Mouse (Mus musculus) macrophage (primary cell): ENCODE results near the gene Kbtbd4. TPM values are rescaled to one million over a fixed set of nuclear protein-coding genes. Genes with fewer than 3 reads are reported as not detected.
A peak's percentile ranks its signal among the peaks of the same experiment; 100 is the strongest.
"Not testable (repeated sequence)": the region's sequence is repeated elsewhere in the genome, so short reads cannot be mapped to it uniquely, and the experiment has no call there.

Experiments
- H3K27ac ChIP-seq: fragments of 350-480 bp; formaldehyde crosslinking; 2 replicates; pipeline ENCODE4 v1.9.0; 2021
- H3K36me3 ChIP-seq: fragments of 350-480 bp; formaldehyde crosslinking; 2 replicates; pipeline ENCODE4 v1.9.0; 2021; ENCODE audit errors: inconsistent target
- H3K4me3 ChIP-seq: fragments of 350-480 bp; formaldehyde crosslinking; 2 replicates; pipeline ENCODE4 v1.9.0; 2021; ENCODE audit errors: inconsistent target
- H3K79me2 ChIP-seq: fragments of 350-480 bp; formaldehyde crosslinking; 2 replicates; pipeline ENCODE4 v1.9.0; 2021; ENCODE audit errors: inconsistent target
- WGBS: methylation state at CpG from one replicate; pipeline ENCODE4 v1.1.7; 2026; ENCODE audit warnings: inconsistent platforms; ENCODE audit not compliant: missing documents; 5-methylcytosine and 5-hydroxymethylcytosine counted together
- polyA plus RNA-seq: library from polyadenylated mRNA; stranded (reverse); fragments of 250-400 nt; gene quantifications from 3 replicates; pipeline ENCODE4 v1.2.4, GENCODE M21; 2018; ENCODE audit warnings: inconsistent platforms

Gene Kbtbd4
- polyA plus RNA-seq, 1 experiment from 2014 or later: 11.7 TPM

DNA sequence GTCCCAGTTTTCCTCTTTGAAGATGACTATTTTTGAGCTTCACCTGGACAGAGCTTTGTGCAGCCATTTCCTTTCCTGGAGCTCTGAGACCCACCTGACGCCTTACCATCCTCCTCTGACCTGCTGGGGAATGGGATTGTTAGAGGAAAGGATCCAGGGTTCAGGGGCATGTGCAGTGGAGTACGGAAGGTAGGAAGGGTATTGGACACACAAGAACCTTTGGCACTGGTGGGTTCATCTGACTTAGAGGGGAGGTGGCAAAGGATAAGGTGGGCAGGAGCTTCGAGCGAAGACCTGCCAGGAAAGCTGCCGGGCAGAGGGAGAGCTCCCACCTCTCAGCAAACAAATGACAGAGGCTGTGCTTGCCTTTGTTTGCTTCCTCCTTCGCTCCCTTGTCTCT is 18.1 kb upstream of the Kbtbd4 start:
- Histone ChIP-seq H3K27ac (no peak overlapping the region), H3K4me3 (no peak overlapping the region), H3K79me2 (no peaks in the 10 kb centered on the region), H3K36me3 (no peaks in the 10 kb centered on the region)
- WGBS: 54% methylated on average over 6 of the region's 6 CpGs

DNA sequence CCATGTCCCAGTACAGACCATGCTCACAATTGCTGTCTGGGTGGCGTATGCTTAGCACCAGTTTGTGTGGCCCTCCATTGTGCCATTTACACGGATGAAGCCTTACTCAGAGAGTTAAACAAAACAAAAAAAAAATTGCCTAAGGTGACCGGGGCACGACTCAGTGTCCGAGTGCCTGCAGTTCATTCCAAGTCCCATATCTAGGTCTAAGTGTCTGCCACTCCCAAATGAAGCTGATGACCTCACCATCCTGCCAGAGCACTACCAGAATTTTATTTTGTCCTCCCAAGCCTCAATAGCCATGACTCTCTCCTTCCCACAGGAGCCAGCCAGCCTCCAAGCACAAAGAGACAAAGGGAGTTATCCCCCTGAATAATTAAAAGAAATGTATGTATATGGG is 16.9 kb upstream of the Kbtbd4 start:
- WGBS: 71% methylated on average over 5 of the region's 5 CpGs
- Histone ChIP-seq H3K27ac (no peak overlapping the region), H3K36me3 (no peaks in the 10 kb centered on the region), H3K79me2 (no peaks in the 10 kb centered on the region), H3K4me3 (no peak overlapping the region)

DNA sequence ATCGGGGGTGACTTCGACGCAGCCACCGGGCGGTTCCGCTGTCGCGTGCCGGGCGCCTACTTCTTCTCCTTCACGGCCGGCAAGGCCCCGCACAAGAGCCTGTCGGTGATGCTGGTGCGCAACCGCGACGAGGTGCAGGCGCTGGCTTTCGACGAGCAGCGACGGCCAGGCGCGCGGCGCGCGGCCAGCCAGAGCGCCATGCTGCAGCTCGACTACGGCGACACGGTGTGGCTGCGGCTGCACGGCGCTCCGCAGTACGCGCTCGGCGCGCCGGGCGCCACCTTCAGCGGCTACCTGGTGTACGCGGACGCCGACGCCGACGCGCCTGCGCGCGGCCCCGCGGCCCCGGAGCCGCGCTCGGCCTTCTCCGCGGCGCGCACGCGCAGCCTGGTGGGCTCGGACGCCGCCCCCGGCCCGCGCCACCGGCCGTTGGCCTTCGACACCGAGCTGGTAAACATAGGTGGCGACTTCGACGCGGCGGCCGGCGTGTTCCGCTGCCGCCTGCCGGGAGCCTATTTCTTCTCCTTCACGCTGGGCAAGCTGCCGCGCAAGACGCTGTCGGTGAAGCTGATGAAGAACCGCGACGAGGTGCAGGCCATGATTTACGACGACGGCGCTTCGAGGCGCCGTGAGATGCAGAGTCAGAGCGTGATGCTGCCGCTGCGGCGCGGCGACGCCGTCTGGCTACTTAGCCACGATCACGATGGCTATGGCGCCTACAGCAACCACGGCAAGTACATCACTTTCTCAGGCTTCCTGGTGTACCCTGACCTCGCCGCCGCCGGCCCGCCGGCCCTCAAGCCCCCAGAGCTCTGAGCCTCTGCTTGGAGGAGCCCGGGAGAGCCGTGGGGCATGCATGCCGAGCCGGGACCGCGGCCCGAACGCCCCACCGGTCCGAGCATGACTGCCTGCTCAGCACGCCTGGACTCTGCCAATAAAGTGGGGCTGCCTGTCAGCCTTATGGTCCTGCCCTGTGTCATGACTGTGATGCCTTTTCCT is 14.7 kb upstream of the Kbtbd4 start:
- Histone ChIP-seq H3K27ac (no peak overlapping the region), H3K36me3 (no peaks in the 10 kb centered on the region), H3K4me3 (no peak overlapping the region), H3K79me2 (no peaks in the 10 kb centered on the region)
- 5% methylated on average over 122 of the region's 133 CpGs for WGBS

DNA sequence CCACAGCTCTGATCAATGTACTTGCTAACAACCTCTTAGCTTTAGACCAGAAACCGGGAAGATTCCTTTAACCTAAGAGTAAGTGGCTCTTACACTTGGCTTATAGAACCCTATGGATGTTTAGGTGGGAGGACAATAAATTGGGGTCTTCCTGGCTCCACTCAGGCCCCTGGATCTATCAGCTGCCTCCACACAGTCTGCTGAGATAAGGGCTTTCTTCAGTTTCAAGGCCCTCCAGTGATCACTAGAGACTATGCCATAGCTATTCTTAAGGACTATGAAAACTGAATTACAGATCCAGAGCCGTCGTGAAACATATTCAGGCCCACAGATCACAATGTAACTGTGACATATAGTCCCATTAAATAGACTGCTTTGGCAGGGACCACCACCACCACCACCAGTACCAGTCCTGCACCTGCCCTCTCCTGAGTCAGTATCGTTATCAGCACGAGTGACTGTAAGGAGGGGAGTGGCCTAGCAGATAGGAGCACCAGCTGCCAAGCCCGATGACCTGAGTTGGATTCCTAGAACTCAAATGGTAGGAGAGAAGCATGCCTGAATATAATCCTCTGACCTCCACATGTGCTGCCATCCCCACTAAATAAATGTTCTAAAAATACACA is 10.8 kb upstream of the Kbtbd4 start:
- H3K4me3 ChIP-seq: no peak overlapping the region
- H3K36me3 ChIP-seq: peaks cover 31% of the 10 kb centered on the region
- WGBS: 94% methylated on average over 6 of the region's 6 CpGs
- H3K27ac ChIP-seq: no peak overlapping the region
- no peaks in the 10 kb centered on the region for H3K79me2 ChIP-seq

GRCm38 (mm10) chr2:90894299-90894677 is 10.3 kb upstream of the Kbtbd4 start:
- 73% methylated on average over 3 of the region's 3 CpGs for WGBS
- not testable (repeated sequence) for H3K27ac ChIP-seq, H3K4me3 ChIP-seq, H3K79me2 ChIP-seq
- peaks cover 36% of the 10 kb centered on the region for H3K36me3 ChIP-seq

- Histone ChIP-seq H3K36me3 (peaks cover 25% of the 10 kb centered on the region), H3K27ac (peak overlapping the region; percentile 85), H3K79me2 (peaks cover 44% of the 10 kb centered on the region), H3K4me3 (peak overlapping the region; percentile 90)
- WGBS: 43% methylated on average over 2 of the region's 2 CpGs
These were observed 1.1 kb upstream of the Kbtbd4 start for GRCm38 (mm10) chr2:90903398-90903797.

DNA sequence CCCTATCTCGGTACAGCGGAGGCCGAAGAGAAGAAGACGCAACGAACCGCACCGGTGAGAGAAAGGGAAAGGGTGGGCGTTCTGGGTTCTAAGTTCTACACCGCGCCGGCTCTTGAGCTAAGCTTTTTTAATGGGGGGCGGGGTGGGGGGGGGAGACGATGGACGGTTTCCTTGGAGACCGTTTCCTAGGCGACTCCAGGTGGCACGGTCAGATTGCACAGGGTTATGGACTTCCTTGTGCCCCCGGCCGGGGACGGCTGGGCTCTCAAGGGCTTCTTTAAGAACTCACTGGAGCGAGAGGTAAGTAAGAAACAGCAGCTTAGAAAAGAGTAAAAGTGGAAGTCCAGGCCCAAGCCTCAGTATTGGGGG is 300 bp downstream of the Kbtbd4 start:
- peak overlapping the region; percentile 85 for H3K27ac ChIP-seq
- WGBS: under 1% methylated on average over 19 of the region's 21 CpGs
- H3K36me3 ChIP-seq: peaks cover 29% of the 10 kb centered on the region
- peak overlapping the region; percentile 90 for H3K4me3 ChIP-seq
- H3K79me2 ChIP-seq: peaks cover 44% of the 10 kb centered on the region

DNA sequence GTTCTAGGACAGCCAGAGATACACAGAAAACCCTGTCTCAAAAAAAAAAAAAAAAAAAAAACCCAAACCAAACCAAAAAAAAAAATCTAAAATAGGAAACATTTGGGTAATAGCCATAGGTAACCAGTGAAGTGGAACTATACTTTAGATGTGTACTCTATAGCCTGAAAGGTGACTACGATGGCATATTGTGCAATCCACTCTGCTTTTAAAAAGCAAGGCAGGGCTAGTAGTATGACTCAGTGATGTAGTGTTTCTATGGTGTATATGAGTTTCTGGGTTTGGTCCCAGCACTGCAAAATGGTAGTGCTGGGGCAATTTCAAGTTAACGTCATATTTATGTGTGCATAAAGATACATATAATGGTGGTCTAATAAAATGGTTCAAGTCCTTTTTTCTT is 2.2 kb downstream of the Kbtbd4 start:
- 70% methylated on average over 2 of the region's 2 CpGs for WGBS
- Histone ChIP-seq H3K79me2 (peaks cover 44% of the 10 kb centered on the region), H3K4me3 (no peak overlapping the region), H3K27ac (no peak overlapping the region), H3K36me3 (peaks cover 27% of the 10 kb centered on the region)

GRCm38 (mm10) chr2:90910861-90911260 is 6.3 kb downstream of the Kbtbd4 start:
- 77% methylated on average over 1 of the region's 1 CpGs for WGBS
- Histone ChIP-seq H3K27ac (no peak overlapping the region), H3K36me3 (peaks cover 35% of the 10 kb centered on the region), H3K4me3 (no peak overlapping the region), H3K79me2 (peaks cover 56% of the 10 kb centered on the region)

GRCm38 (mm10) chr2:90911668-90912067 is 7.1 kb downstream of the Kbtbd4 start:
- peaks cover 56% of the 10 kb centered on the region for H3K79me2 ChIP-seq
- H3K4me3 ChIP-seq: no peak overlapping the region
- H3K36me3 ChIP-seq: peaks cover 35% of the 10 kb centered on the region
- no peak overlapping the region for H3K27ac ChIP-seq
- 100% methylated on average over 1 of the region's 1 CpGs for WGBS

- peaks cover 31% of the 10 kb centered on the region for H3K36me3 ChIP-seq
These were observed 9.1 kb downstream of the Kbtbd4 start for GRCm38 (mm10) chr2:90913671-90914070.

GRCm38 (mm10) chr2:90915516-90915915 is 11.0 kb downstream of the Kbtbd4 start:
- peaks cover 17% of the 10 kb centered on the region; the same call in 1 of the 2 replicates for H3K36me3 ChIP-seq
- peaks cover 61% of the 10 kb centered on the region for H3K79me2 ChIP-seq
- no peak overlapping the region for H3K27ac ChIP-seq
- 100% methylated on average over 1 of the region's 1 CpGs for WGBS
- no peak overlapping the region for H3K4me3 ChIP-seq

More at GRCm38 (mm10) chr2:90913671-90914070, 9.1 kb downstream of the Kbtbd4 start:
- Histone ChIP-seq H3K4me3 (no peak overlapping the region), H3K27ac (no peak overlapping the region), H3K79me2 (peaks cover 60% of the 10 kb centered on the region)
- WGBS: 100% methylated on average over 2 of the region's 2 CpGs

GRCm38 (mm10) chr2:90916560-90917232 is 12.2 kb downstream of the Kbtbd4 start:
- H3K36me3 ChIP-seq: peaks cover 17% of the 10 kb centered on the region; the same call in 1 of the 2 replicates

DNA sequence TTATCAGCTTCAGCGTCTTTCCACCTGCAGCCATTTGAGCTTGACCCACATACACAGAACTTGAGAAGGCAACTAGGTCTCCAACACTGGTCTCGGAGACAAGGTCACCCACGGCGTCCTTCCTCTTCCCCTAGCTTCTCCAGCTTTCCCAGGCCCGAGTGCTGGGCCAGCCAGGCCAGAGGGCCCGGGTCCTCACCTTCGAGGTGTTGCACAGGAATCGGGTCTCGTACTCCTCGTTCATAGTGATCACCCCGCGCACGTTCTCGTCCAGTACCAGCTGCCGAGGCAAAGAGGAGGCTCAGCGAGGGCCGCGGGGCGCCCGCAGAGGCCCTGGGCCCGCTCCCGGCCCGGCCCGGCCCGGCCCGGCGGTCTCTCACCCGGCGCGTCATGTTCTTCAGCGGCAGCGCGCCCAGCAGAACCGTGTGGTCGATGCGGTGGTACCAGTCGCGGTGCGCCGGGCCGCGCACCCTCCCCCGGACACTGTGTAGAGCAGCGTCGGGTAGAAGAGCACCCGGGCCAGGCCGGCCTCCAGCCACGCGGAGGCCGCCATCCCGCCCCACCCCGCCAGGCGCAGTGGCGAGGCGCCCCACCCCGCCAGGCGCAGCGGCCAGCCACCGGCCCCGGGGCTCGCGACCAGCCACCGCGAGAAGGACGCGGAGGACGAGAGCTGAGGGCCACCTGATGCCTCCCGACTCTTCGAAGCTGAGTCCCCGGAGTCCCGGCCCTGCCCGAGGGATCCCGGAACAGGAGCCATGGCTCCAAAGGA is 12.9 kb downstream of the Kbtbd4 start:
- H3K79me2 ChIP-seq: peaks cover 58% of the 10 kb centered on the region
- peaks cover 16% of the 10 kb centered on the region; the same call in 1 of the 2 replicates for H3K36me3 ChIP-seq
- H3K27ac ChIP-seq: peak overlapping the region; percentile 77
- peak overlapping the region; percentile 72 for H3K4me3 ChIP-seq
- WGBS: 2% methylated on average over 70 of the region's 73 CpGs

More at GRCm38 (mm10) chr2:90916560-90917232, 12.2 kb downstream of the Kbtbd4 start:
- H3K79me2 ChIP-seq: peaks cover 61% of the 10 kb centered on the region
- peak overlapping the region; percentile 72 for H3K4me3 ChIP-seq
- peak overlapping the region; percentile 77 for H3K27ac ChIP-seq
- WGBS: 19% methylated on average over 6 of the region's 7 CpGs
